Mouse (Mus musculus) kidney, adult 2 months (tissue): ENCODE results near the gene Cggbp1.

Source experiments
- CTCF ChIP-seq: fragments of 200-500 bp; conservative IDR thresholded peaks from 2 replicates; pipeline ENCODE4 v1.5.1; 2011; ENCODE audit warnings: low read depth, mild to moderate bottlenecking, control low read depth, low read length, moderate library complexity, mixed read lengths; ENCODE audit not compliant: insufficient read depth, insufficient read length
- POLR2A ChIP-seq: fragments of 200-500 bp; IDR thresholded peaks from one replicate; pipeline ENCODE4 v1.6.1; 2011; ENCODE audit warnings: low read depth, low read length, control low read depth

DNA sequence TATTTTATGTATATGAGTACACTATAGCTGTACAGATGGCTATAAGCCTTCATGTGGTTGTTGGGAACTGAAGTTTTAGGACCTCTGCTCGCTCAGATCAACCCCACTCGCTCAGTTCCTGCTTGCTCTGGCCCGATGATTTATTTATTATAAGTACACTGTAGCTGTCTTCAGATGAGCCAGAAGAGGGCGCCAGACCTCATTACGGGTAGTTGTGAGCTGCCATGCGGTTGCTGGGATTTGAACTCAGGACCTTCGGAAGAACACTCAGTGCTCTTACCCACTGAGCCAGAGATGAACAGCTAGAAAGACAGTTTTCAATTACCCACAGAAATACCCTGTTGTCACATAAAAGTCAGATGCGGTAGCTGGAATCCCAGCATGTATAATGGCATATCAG, 5.8 kb upstream of the Cggbp1 start:
- TF ChIP-seq POLR2A, result no peak
- TF ChIP-seq CTCF, result 0 out of 2 replicates have a peak, but pooled peaks have one; percentile 12
